Mouse (Mus musculus) neural tube, embryonic 15.5 days (tissue): ENCODE data around the gene Txk. TPM values are rescaled to one million over a fixed set of nuclear protein-coding genes. Genes with fewer than 3 reads are reported as not detected.

Source experiments
- ATAC-seq: fragments of 200-750 bp; cut with Nextera tagmentation; 2 replicates; pipeline ENCODE4 v1.8.0; 2017; ENCODE audit warnings: mild to moderate bottlenecking, moderate TSS enrichment, moderate library complexity; ENCODE audit not compliant: low FRiP score
- H3K27ac ChIP-seq: fragments of 300-500 bp; sonication (generic); replicated peaks from 2 replicates; pipeline ENCODE4 v1.5.1; 2015; ENCODE audit warnings: mild to moderate bottlenecking, inconsistent platforms
- H3K27me3 ChIP-seq: fragments of 300-500 bp; sonication (generic); replicated peaks from 2 replicates; pipeline ENCODE4 v1.6.1; 2015; ENCODE audit warnings: inconsistent platforms
- H3K36me3 ChIP-seq: fragments of 300-500 bp; sonication (generic); 2 replicates; pipeline ENCODE4 v1.6.1; 2015; ENCODE audit warnings: inconsistent platforms
- H3K4me1 ChIP-seq: fragments of 300-500 bp; sonication (generic); 2 replicates; pipeline ENCODE4 v1.6.1; 2015; ENCODE audit warnings: inconsistent platforms
- H3K4me2 ChIP-seq: fragments of 300-500 bp; sonication (generic); 2 replicates; pipeline ENCODE4 v1.6.1; 2015; ENCODE audit warnings: inconsistent platforms, mild to moderate bottlenecking, moderate library complexity
- H3K4me3 ChIP-seq: fragments of 300-500 bp; sonication (generic); replicated peaks from 2 replicates; pipeline ENCODE4 v1.5.1; 2015; ENCODE audit warnings: mild to moderate bottlenecking, inconsistent platforms
- H3K9ac ChIP-seq: fragments of 300-500 bp; sonication (generic); replicated peaks from 2 replicates; pipeline ENCODE4 v1.6.1; 2015; ENCODE audit warnings: mild to moderate bottlenecking, inconsistent platforms
- H3K9me3 ChIP-seq: fragments of 300-500 bp; sonication (generic); replicated peaks from 2 replicates; pipeline ENCODE4 v1.6.1; 2016; ENCODE audit warnings: inconsistent platforms
- WGBS: fragments of 180-500 bp; shearing (Covaris S2); methylation state at CpG from one replicate; pipeline ENCODE4 v1.1.7; 2015; ENCODE audit warnings: mixed read lengths; 5-methylcytosine and 5-hydroxymethylcytosine counted together
- polyA plus RNA-seq: library from polyadenylated mRNA; unstranded; fragments of >200 nt; fragmentation: Nextera tagmentation; extraction: Ambion mirVana; gene quantifications from 2 replicates; pipeline ENCODE4 v1.2.1, GENCODE M21; 2015

Gene Txk
- 0.13 and 2.5 TPM in 2 replicates for polyA plus RNA-seq

- no peak for ATAC-seq
- 89% methylated on average over 5 of the region's 5 CpGs for WGBS
- no peak within 1 kb of the TSS for H3K4me2 ChIP-seq
These were observed at the start of gene Txk for GRCm38 (mm10) chr5:72752585-72752984. TSS of gene Txk (minus strand) at chr5:72752777.

GRCm38 (mm10) chr5:72798563-72798962 lies 46.0 kb upstream of the Txk start:
- Histone ChIP-seq H3K27ac (no peak overlapping the region), H3K9me3 (no peaks in the 10 kb centered on the region), H3K9ac (no peak overlapping the region), H3K36me3 (no peaks in the 10 kb centered on the region), H3K4me2 (no peak overlapping the region), H3K4me1 (no peaks in the 10 kb centered on the region), H3K27me3 (no peaks in the 10 kb centered on the region), H3K4me3 (no peak overlapping the region)
- no peak for ATAC-seq
- 75% methylated on average over 4 of the region's 4 CpGs for WGBS

More at GRCm38 (mm10) chr5:72752585-72752984, at the start of gene Txk:
- H3K4me3 ChIP-seq: no peak within 1 kb of the TSS
- H3K27ac ChIP-seq: peak within 1 kb of the TSS; percentile 43; the same call in 1 of the 2 replicates
- H3K9me3 ChIP-seq: no peaks in the 10 kb centered on the region
- no peak within 1 kb of the TSS for H3K9ac ChIP-seq
- no peaks in the 10 kb centered on the region for H3K36me3 ChIP-seq
- 0 out of 2 replicates have a peak, but pooled peaks cover 4% of the 10 kb centered on the region for H3K4me1 ChIP-seq
- H3K27me3 ChIP-seq: no peaks in the 10 kb centered on the region

GRCm38 (mm10) chr5:72796186-72796613 lies 43.6 kb upstream of the Txk start:
- 70% methylated on average over 14 of the region's 14 CpGs for whole genome bisulfite sequencing
- no peak overlapping the region; the same call in 1 of the 2 replicates for H3K27ac ChIP-seq
- H3K4me3 ChIP-seq: no peak overlapping the region
- H3K27me3 ChIP-seq: no peaks in the 10 kb centered on the region
- H3K9me3 ChIP-seq: no peaks in the 10 kb centered on the region
- peak overlapping the region; percentile 35 for H3K4me2 ChIP-seq
- ATAC-seq: no peak
- no peaks in the 10 kb centered on the region for H3K36me3 ChIP-seq
- no peaks in the 10 kb centered on the region for H3K4me1 ChIP-seq
- H3K9ac ChIP-seq: no peak overlapping the region

GRCm38 (mm10) chr5:72793309-72793850 lies 40.8 kb upstream of the Txk start:
- ATAC-seq: no peak
- no peak overlapping the region for H3K27ac ChIP-seq
- H3K36me3 ChIP-seq: no peaks in the 10 kb centered on the region
- no peak overlapping the region for H3K4me3 ChIP-seq
- WGBS: 79% methylated on average over 3 of the region's 3 CpGs
- no peaks in the 10 kb centered on the region for H3K9me3 ChIP-seq
- H3K4me1 ChIP-seq: no peaks in the 10 kb centered on the region
- H3K27me3 ChIP-seq: no peaks in the 10 kb centered on the region
- no peak overlapping the region for H3K9ac ChIP-seq
- H3K4me2 ChIP-seq: no peak overlapping the region

GRCm38 (mm10) chr5:72791789-72792188 lies 39.2 kb upstream of the Txk start:
- no peak overlapping the region for H3K4me3 ChIP-seq
- no peak overlapping the region for H3K4me2 ChIP-seq
- no peaks in the 10 kb centered on the region for H3K27me3 ChIP-seq
- no peak for ATAC-seq
- no peaks in the 10 kb centered on the region for H3K9me3 ChIP-seq
- 16% methylated on average over 6 of the region's 6 CpGs for WGBS
- no peak overlapping the region for H3K27ac ChIP-seq
- no peaks in the 10 kb centered on the region for H3K36me3 ChIP-seq
- no peak overlapping the region for H3K9ac ChIP-seq
- no peaks in the 10 kb centered on the region for H3K4me1 ChIP-seq

- whole genome bisulfite sequencing: 37% methylated on average over 4 of the region's 4 CpGs
- no peak overlapping the region for H3K4me3 ChIP-seq
- H3K27ac ChIP-seq: no peak overlapping the region
- no peaks in the 10 kb centered on the region for H3K36me3 ChIP-seq
- H3K9me3 ChIP-seq: no peaks in the 10 kb centered on the region
- H3K9ac ChIP-seq: no peak overlapping the region
- H3K4me1 ChIP-seq: no peaks in the 10 kb centered on the region
- no peak for ATAC-seq
- H3K4me2 ChIP-seq: no peak overlapping the region
- no peaks in the 10 kb centered on the region for H3K27me3 ChIP-seq
These were observed 38.8 kb upstream of the Txk start for GRCm38 (mm10) chr5:72791386-72791785.

GRCm38 (mm10) chr5:72785451-72785850 lies 32.9 kb upstream of the Txk start:
- WGBS: 76% methylated on average over 4 of the region's 4 CpGs

GRCm38 (mm10) chr5:72784719-72785118 lies 32.1 kb upstream of the Txk start:
- Histone ChIP-seq H3K4me1 (no peaks in the 10 kb centered on the region), H3K9ac (no peak overlapping the region), H3K27me3 (no peaks in the 10 kb centered on the region), H3K4me3 (no peak overlapping the region), H3K9me3 (no peaks in the 10 kb centered on the region), H3K36me3 (no peaks in the 10 kb centered on the region), H3K27ac (no peak overlapping the region), H3K4me2 (no peak overlapping the region)
- WGBS: 86% methylated on average over 3 of the region's 3 CpGs
- ATAC-seq: no peak

More at GRCm38 (mm10) chr5:72785451-72785850, 32.9 kb upstream of the Txk start:
- no peaks in the 10 kb centered on the region for H3K4me1 ChIP-seq
- no peaks in the 10 kb centered on the region for H3K27me3 ChIP-seq
- H3K27ac ChIP-seq: no peak overlapping the region
- no peak overlapping the region for H3K9ac ChIP-seq
- no peaks in the 10 kb centered on the region for H3K9me3 ChIP-seq
- no peak for ATAC-seq
- no peaks in the 10 kb centered on the region for H3K36me3 ChIP-seq
- H3K4me2 ChIP-seq: no peak overlapping the region
- H3K4me3 ChIP-seq: no peak overlapping the region

GRCm38 (mm10) chr5:72783957-72784356 lies 31.4 kb upstream of the Txk start:
- 82% methylated on average over 8 of the region's 8 CpGs for WGBS
- H3K27ac ChIP-seq: no peak overlapping the region
- no peak overlapping the region for H3K9ac ChIP-seq
- no peaks in the 10 kb centered on the region for H3K27me3 ChIP-seq
- ATAC-seq: no peak
- H3K4me3 ChIP-seq: no peak overlapping the region
- H3K36me3 ChIP-seq: no peaks in the 10 kb centered on the region
- no peaks in the 10 kb centered on the region for H3K9me3 ChIP-seq
- H3K4me1 ChIP-seq: no peaks in the 10 kb centered on the region
- no peak overlapping the region for H3K4me2 ChIP-seq

GRCm38 (mm10) chr5:72783123-72783522 lies 30.5 kb upstream of the Txk start:
- Histone ChIP-seq H3K27me3 (no peaks in the 10 kb centered on the region), H3K4me2 (no peak overlapping the region), H3K4me1 (no peaks in the 10 kb centered on the region), H3K9me3 (no peaks in the 10 kb centered on the region), H3K4me3 (no peak overlapping the region), H3K9ac (no peak overlapping the region), H3K36me3 (no peaks in the 10 kb centered on the region), H3K27ac (no peak overlapping the region)
- WGBS: 94% methylated on average over 7 of the region's 7 CpGs
- ATAC-seq: no peak

- Histone ChIP-seq H3K4me1 (no peaks in the 10 kb centered on the region), H3K27me3 (no peaks in the 10 kb centered on the region), H3K9ac (no peak overlapping the region), H3K4me3 (no peak overlapping the region), H3K36me3 (no peaks in the 10 kb centered on the region), H3K27ac (no peak overlapping the region), H3K9me3 (no peaks in the 10 kb centered on the region), H3K4me2 (no peak overlapping the region)
- no peak for ATAC-seq
- WGBS: 88% methylated on average over 11 of the region's 11 CpGs
These were observed 29.2 kb upstream of the Txk start for GRCm38 (mm10) chr5:72781776-72782175.

GRCm38 (mm10) chr5:72776595-72776994 lies 24.0 kb upstream of the Txk start:
- WGBS: 72% methylated on average over 2 of the region's 2 CpGs
- Histone ChIP-seq H3K36me3 (no peaks in the 10 kb centered on the region), H3K4me2 (no peak overlapping the region), H3K4me3 (no peak overlapping the region), H3K27ac (no peak overlapping the region), H3K27me3 (no peaks in the 10 kb centered on the region), H3K9me3 (no peaks in the 10 kb centered on the region), H3K4me1 (no peaks in the 10 kb centered on the region), H3K9ac (no peak overlapping the region)
- no peak for ATAC-seq
